ENCODE assay signal across 22 mouse cellular contexts in genomic region chr14:77853951-77854350, GRCm38 (mm10). TPM values are rescaled to one million over a fixed set of nuclear protein-coding genes. Genes with fewer than 3 reads are reported as not detected.
DNase-seq lines count a peak whose midpoint lies in the region; ATAC-seq lines count a peak whose summit lies in the region.
"Had no signal": no experiment of that assay in that cellular context is flagged by ENCODE, and none has a peak within 500 bp of the region (broad histone marks: within the 10 kb centered on the region; RNA-seq: fewer than 3 reads in every experiment).

No protein-coding gene starts in this region.

- ATAC-seq in embryonic facial prominence, embryonic 14.5 days (ENCODE audit: low read depth), result no peak
- ATAC-seq in granulocyte monocyte progenitor cell, adult 5-6 weeks (replicated peaks; ENCODE audit: poor library complexity, severe bottlenecking), result peak; percentile 49
- ATAC-seq in monocyte, adult 5-6 weeks (replicated peaks; ENCODE audit: insufficient number of reproducible peaks, low FRiP score, low TSS enrichment, poor library complexity, severe bottlenecking), result peak; percentile 47; the same call in 1 of the 2 replicates
- ATAC-seq in megakaryocyte-erythroid progenitor cell, adult 5-6 weeks (replicated peaks; ENCODE audit: low FRiP score, low TSS enrichment, poor library complexity, severe bottlenecking), result no peak
- ATAC-seq: activated CD4-positive, CD25-positive, alpha-beta regulatory T cell, adult 4 months; forebrain, embryonic 14.5 days; intestine, embryonic 16.5 days; Patski had no signal

- H3K27ac ChIP-seq in embryonic facial prominence, embryonic 14.5 days (replicated peaks; ENCODE audit: low read depth, low read length), result no peak overlapping the region
- H3K27ac ChIP-seq in embryonic facial prominence, embryonic 10.5 days (replicated peaks), result no peak overlapping the region
- H3K27ac ChIP-seq: embryonic facial prominence, embryonic 13.5 days; heart, adult 2 months; hindbrain, embryonic 15.5 days had no signal

- no peaks in the 10 kb centered on the region for H3K9me3 ChIP-seq in embryonic facial prominence, embryonic 14.5 days (ENCODE audit: control insufficient read depth, low read length)
- no peaks in the 10 kb centered on the region for H3K9me3 ChIP-seq in embryonic facial prominence, embryonic 10.5 days
- H3K9me3 ChIP-seq: embryonic facial prominence, embryonic 13.5 days; hindbrain, embryonic 15.5 days had no signal

- no peak overlapping the region for H3K4me3 ChIP-seq in embryonic facial prominence, embryonic 14.5 days (ENCODE audit: low read depth, low read length)
- no peak overlapping the region for H3K4me3 ChIP-seq in embryonic facial prominence, embryonic 10.5 days
- H3K4me3 ChIP-seq: embryonic facial prominence, embryonic 13.5 days; heart, adult 2 months; heart, embryonic 12.5 days; hindbrain, embryonic 15.5 days had no signal

- no peaks in the 10 kb centered on the region for H3K27me3 ChIP-seq in embryonic facial prominence, embryonic 14.5 days (replicated peaks; ENCODE audit: control insufficient read depth, insufficient read depth, low read length)
- H3K27me3 ChIP-seq in embryonic facial prominence, embryonic 10.5 days (replicated peaks; ENCODE audit: low read depth, poor library complexity, severe bottlenecking), result no peaks in the 10 kb centered on the region
- H3K27me3 ChIP-seq: embryonic facial prominence, embryonic 13.5 days; heart, embryonic 12.5 days; hindbrain, embryonic 15.5 days; Patski had no signal

- no peak overlapping the region for H3K4me2 ChIP-seq in embryonic facial prominence, embryonic 14.5 days (ENCODE audit: low read depth, low read length)
- H3K4me2 ChIP-seq: embryonic facial prominence, embryonic 13.5 days; heart, embryonic 12.5 days; hindbrain, embryonic 15.5 days had no signal

- DNase-seq in embryonic facial prominence, embryonic 14.5 days (ENCODE audit: low spot score), result peak; percentile 22
- DNase-seq in embryonic facial prominence, embryonic 10.5 days (ENCODE audit: low spot score), result no peak
- peak; percentile 54 for DNase-seq in 416B (ENCODE audit: low read depth)
- no peak for DNase-seq in embryo, embryonic 10 days (ENCODE audit: low spot score)
- DNase-seq: adrenal gland, adult 2 months; adrenal gland, postnatal 25 days; cerebellum, adult 2 months; cerebellum, postnatal 14 days; gastrocnemius, postnatal 10 days; heart, adult 2 months; heart, postnatal 36 days had no signal

- H3K36me3 ChIP-seq in embryonic facial prominence, embryonic 14.5 days (ENCODE audit: control insufficient read depth, insufficient read depth, low read length), result peaks cover 12% of the 10 kb centered on the region; the same call in 1 of the 2 replicates
- peaks cover 22% of the 10 kb centered on the region for H3K36me3 ChIP-seq in embryonic facial prominence, embryonic 10.5 days (replicated peaks)
- H3K36me3 ChIP-seq: hindbrain, embryonic 15.5 days had no signal

- 76% methylated on average over 1 of the region's 1 CpGs for WGBS in embryonic facial prominence, embryonic 14.5 days
- 94% methylated on average over 1 of the region's 1 CpGs for WGBS in embryonic facial prominence, embryonic 10.5 days

- H3K9ac ChIP-seq in embryonic facial prominence, embryonic 14.5 days (ENCODE audit: low read depth, low read length), result no peak overlapping the region
- H3K9ac ChIP-seq: embryonic facial prominence, embryonic 13.5 days; heart, embryonic 12.5 days; hindbrain, embryonic 15.5 days had no signal

- H3K4me1 ChIP-seq in embryonic facial prominence, embryonic 14.5 days (ENCODE audit: control insufficient read depth, insufficient read depth, low read length), result no peaks in the 10 kb centered on the region
- H3K4me1 ChIP-seq in embryonic facial prominence, embryonic 10.5 days, result no peaks in the 10 kb centered on the region
- H3K4me1 ChIP-seq: embryonic facial prominence, embryonic 13.5 days; hindbrain, embryonic 15.5 days had no signal

RNA-seq across cellular contexts. Expression of gene Dnajc15, which starts 21.0 kb away (rescaled TPM):
- 107 and 109 TPM in 2 replicates for polyA plus RNA-seq in embryonic facial prominence, embryonic 14.5 days (2014; fragmentation: Nextera tagmentation; extraction: Ambion mirVana)
- 110 and 114 TPM in 2 replicates for polyA plus RNA-seq in embryonic facial prominence, embryonic 10.5 days (2016; fragmentation: Nextera tagmentation; extraction: Ambion mirVana)
- total RNA-seq in granulocyte monocyte progenitor cell, adult 5-6 weeks (2014; fragmentation: Nextera tagmentation), result 49.6 and 64.2 TPM in 2 replicates
- 64.1 and 102 TPM in 2 replicates for total RNA-seq in granulocyte monocyte progenitor cell, adult 5-6 weeks (2017)
- 59.9 to 90.4 TPM (median 77.1 TPM) in 3 replicates for total RNA-seq in monocyte, adult 5-6 weeks (2017)
- 37.4 and 46.6 TPM in 2 replicates for total RNA-seq in megakaryocyte-erythroid progenitor cell, adult 5-6 weeks (2014; fragmentation: Nextera tagmentation)
- 30.7 and 45.1 TPM in 2 replicates for total RNA-seq in megakaryocyte-erythroid progenitor cell, adult 5-6 weeks (2017)
- total RNA-seq: MEL had no signal

RNA-seq across cellular contexts. Expression of gene Epsti1, which starts 50.1 kb away (rescaled TPM):
- 1.1 TPM in 2 replicates for polyA plus RNA-seq in embryonic facial prominence, embryonic 14.5 days (2014; fragmentation: Nextera tagmentation; extraction: Ambion mirVana)
- 0.30 TPM in 1 of 2 replicates, not detected in the other for polyA plus RNA-seq in embryonic facial prominence, embryonic 10.5 days (2016; fragmentation: Nextera tagmentation; extraction: Ambion mirVana)
- total RNA-seq in granulocyte monocyte progenitor cell, adult 5-6 weeks (2014; fragmentation: Nextera tagmentation), result 6.5 and 9.5 TPM in 2 replicates
- 19.0 and 26.5 TPM in 2 replicates for total RNA-seq in granulocyte monocyte progenitor cell, adult 5-6 weeks (2017)
- 346 to 503 TPM (median 357 TPM) in 3 replicates for total RNA-seq in monocyte, adult 5-6 weeks (2017)
- 0.52 and 1.7 TPM in 2 replicates for total RNA-seq in megakaryocyte-erythroid progenitor cell, adult 5-6 weeks (2014; fragmentation: Nextera tagmentation)
- total RNA-seq in megakaryocyte-erythroid progenitor cell, adult 5-6 weeks (2017), result 21.2 and 24.5 TPM in 2 replicates
- total RNA-seq: MEL had no signal
- polyA plus RNA-seq: Patski had no signal

Comparison
In these comparisons a context has a peak if more than half of its experiments do, and no peak if none do; other contexts are left out.
1. DNase-seq: peak in embryonic facial prominence, embryonic 14.5 days (single experiment) and 416B (single experiment); none in embryonic facial prominence, embryonic 10.5 days (single experiment) and embryo, embryonic 10 days (single experiment).
2. ATAC-seq: peak in granulocyte monocyte progenitor cell, adult 5-6 weeks (single experiment) and monocyte, adult 5-6 weeks (single experiment); none in embryonic facial prominence, embryonic 14.5 days (single experiment) and megakaryocyte-erythroid progenitor cell, adult 5-6 weeks (single experiment).
3. RNA of gene Epsti1, which starts 50.1 kb away (total RNA-seq): 346 to 503 TPM in monocyte, adult 5-6 weeks; 0.52 to 24.5 TPM in megakaryocyte-erythroid progenitor cell, adult 5-6 weeks and 6.5 to 26.5 TPM in granulocyte monocyte progenitor cell, adult 5-6 weeks; every median in the first group is over 10 times any median in the second.